Mouse (Mus musculus) bone marrow macrophage, adult 2 months (primary cell): ENCODE measurements around the gene Sltm. TPM values are rescaled to one million over a fixed set of nuclear protein-coding genes. Genes with fewer than 3 reads are reported as not detected.
"Not testable (repeated sequence)": the region's sequence is repeated elsewhere in the genome, so short reads cannot be mapped to it uniquely, and the experiment has no call there.

Experiments used
- H3K27ac ChIP-seq: 2 replicates; pipeline ENCODE4 v1.5.1; 2012; ENCODE audit warnings: low read depth, low read length; ENCODE audit not compliant: insufficient read depth
- H3K4me1 ChIP-seq: 2 replicates; pipeline ENCODE4 v1.6.1; 2012; ENCODE audit warnings: low read length; ENCODE audit not compliant: control insufficient read depth, insufficient read depth
- H3K4me3 ChIP-seq: 2 replicates; pipeline ENCODE4 v1.5.1; 2012; ENCODE audit warnings: mild to moderate bottlenecking, low read length, moderate library complexity; ENCODE audit not compliant: insufficient read depth
- CTCF ChIP-seq: IDR thresholded peaks from 2 replicates; pipeline ENCODE4 v1.5.1; 2012; ENCODE audit warnings: low read depth, mild to moderate bottlenecking, low read length, moderate library complexity
- POLR2A ChIP-seq: IDR thresholded peaks from 2 replicates; pipeline ENCODE4 v1.6.1; 2012; ENCODE audit warnings: mild to moderate bottlenecking, low read depth, low read length, borderline replicate concordance
- polyA plus RNA-seq: library from polyadenylated mRNA; stranded (reverse); fragments of >200 nt; gene quantifications from 2 replicates; pipeline ENCODE4 v1.2.4, GENCODE M21; 2012; ENCODE audit not compliant: missing spikeins, insufficient read depth, insufficient read length

Gene Sltm
- polyA plus RNA-seq, 1 experiment, result 50.8 TPM

GRCm38 (mm10) chr9:70548304-70548703, 5.8 kb downstream of the Sltm start:
- Histone ChIP-seq H3K4me3 (no peak overlapping the region), H3K27ac (no peak overlapping the region), H3K4me1 (no peaks in the 10 kb centered on the region; the same call in 1 of the 2 replicates)
- TF ChIP-seq POLR2A, result no peak
- no peak for TF ChIP-seq CTCF

- no peak for TF ChIP-seq CTCF
- no peak for TF ChIP-seq POLR2A
Measured at GRCm38 (mm10) chr9:70551524-70551923, 9.0 kb downstream of the Sltm start.

GRCm38 (mm10) chr9:70552233-70552632, 9.7 kb downstream of the Sltm start:
- H3K4me1 ChIP-seq, H3K27ac ChIP-seq, H3K4me3 ChIP-seq: not testable (repeated sequence)

More at GRCm38 (mm10) chr9:70551524-70551923, 9.0 kb downstream of the Sltm start:
- Histone ChIP-seq H3K4me3 (no peak overlapping the region), H3K4me1 (0 out of 2 replicates have a peak, but pooled peaks cover 3% of the 10 kb centered on the region), H3K27ac (no peak overlapping the region)

- no peak overlapping the region for H3K4me3 ChIP-seq
- H3K4me1 ChIP-seq, result 0 out of 2 replicates have a peak, but pooled peaks cover 3% of the 10 kb centered on the region
- H3K27ac ChIP-seq, result no peak overlapping the region
- TF ChIP-seq CTCF (no peak), POLR2A (no peak)
Measured at GRCm38 (mm10) chr9:70555431-70555830, 12.9 kb downstream of the Sltm start.

- no peak overlapping the region for H3K4me3 ChIP-seq
- H3K27ac ChIP-seq, result no peak overlapping the region
- H3K4me1 ChIP-seq, result 0 out of 2 replicates have a peak, but pooled peaks cover 3% of the 10 kb centered on the region
- TF ChIP-seq POLR2A, result no peak
- TF ChIP-seq CTCF, result no peak
Measured at GRCm38 (mm10) chr9:70556796-70557195, 14.2 kb downstream of the Sltm start.

DNA sequence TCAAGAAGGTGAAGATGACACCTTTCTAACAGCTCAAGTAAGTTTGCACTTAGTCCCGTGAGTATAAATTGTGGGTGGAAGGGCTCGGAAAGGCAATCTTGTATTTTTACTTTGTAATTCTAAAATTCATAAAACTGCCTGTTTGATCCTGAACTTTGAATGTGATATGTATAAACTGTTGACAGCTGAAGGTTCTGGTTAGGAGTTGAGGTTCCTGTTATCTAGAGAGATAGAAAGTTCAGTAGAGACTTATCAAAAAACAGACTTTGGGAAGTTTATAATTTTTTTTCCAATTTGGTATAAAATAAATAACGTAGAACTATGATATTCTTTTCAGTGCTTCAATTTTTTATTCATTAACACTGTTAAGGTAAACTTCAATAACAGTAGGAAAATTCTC, 20.3 kb downstream of the Sltm start:
- no peak overlapping the region for H3K4me3 ChIP-seq
- TF ChIP-seq POLR2A (no peak), CTCF (no peak)

GRCm38 (mm10) chr9:70567651-70568050, 25.1 kb downstream of the Sltm start:
- no peak overlapping the region for H3K4me3 ChIP-seq
- no peaks in the 10 kb centered on the region for H3K4me1 ChIP-seq
- no peak for TF ChIP-seq POLR2A
- no peak for TF ChIP-seq CTCF
- H3K27ac ChIP-seq, result no peak overlapping the region

More for the DNA sequence above, 20.3 kb downstream of the Sltm start:
- Histone ChIP-seq H3K27ac (no peak overlapping the region), H3K4me1 (no peaks in the 10 kb centered on the region)

GRCm38 (mm10) chr9:70570351-70570750, 27.8 kb downstream of the Sltm start:
- H3K4me3 ChIP-seq, result no peak overlapping the region
- H3K4me1 ChIP-seq, result no peaks in the 10 kb centered on the region
- TF ChIP-seq POLR2A, result no peak
- TF ChIP-seq CTCF, result no peak
- no peak overlapping the region for H3K27ac ChIP-seq

GRCm38 (mm10) chr9:70578123-70578522, 35.6 kb downstream of the Sltm start:
- no peaks in the 10 kb centered on the region for H3K4me1 ChIP-seq
- no peak overlapping the region for H3K27ac ChIP-seq
- no peak overlapping the region for H3K4me3 ChIP-seq
- TF ChIP-seq POLR2A (no peak), CTCF (no peak)

DNA sequence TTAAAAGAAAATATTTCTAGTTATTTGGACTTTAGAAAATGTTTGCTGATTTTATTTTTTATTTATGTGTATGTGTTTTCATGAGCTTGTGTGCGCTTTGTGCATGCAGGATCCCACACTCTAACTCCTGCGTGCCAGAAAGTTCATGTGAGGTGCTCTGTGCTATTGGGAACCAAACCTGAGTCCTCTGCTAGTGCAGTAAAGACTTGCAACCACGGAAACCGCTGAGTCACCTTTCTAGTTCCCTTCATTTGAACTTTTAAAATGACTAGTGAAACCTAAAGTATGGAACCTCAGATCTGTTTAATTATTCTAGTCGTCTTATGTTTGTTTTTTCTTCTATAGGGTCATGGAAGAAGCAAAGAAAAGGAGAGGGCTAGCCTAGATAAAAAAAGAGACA, 38.4 kb downstream of the Sltm start:
- Histone ChIP-seq H3K27ac (no peak overlapping the region), H3K4me3 (no peak overlapping the region), H3K4me1 (peaks cover 14% of the 10 kb centered on the region)
- TF ChIP-seq CTCF (no peak), POLR2A (no peak)

DNA sequence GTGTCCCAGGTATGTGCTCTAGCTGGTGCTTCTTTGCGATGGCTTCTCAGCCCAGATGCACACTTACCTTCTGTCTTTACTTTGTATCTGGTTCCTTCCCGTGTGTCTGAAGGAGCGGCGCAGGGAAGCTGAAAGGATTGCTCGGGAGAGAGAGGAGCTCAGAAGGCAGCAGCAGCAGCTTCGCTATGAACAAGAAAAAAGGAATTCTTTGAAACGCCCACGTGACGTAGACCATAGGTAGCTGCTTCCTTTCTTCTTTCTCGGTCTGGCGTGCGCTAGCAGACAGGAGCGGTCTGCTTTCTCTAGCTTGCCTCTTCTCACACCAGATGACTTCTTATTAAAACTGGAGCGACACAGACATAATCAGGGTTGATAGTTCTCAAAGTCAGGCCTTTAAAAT, 42.1 kb downstream of the Sltm start:
- Histone ChIP-seq H3K4me3 (no peak overlapping the region), H3K4me1 (peaks cover 14% of the 10 kb centered on the region), H3K27ac (peak overlapping the region; percentile 15; the same call in 1 of the 2 replicates)
- TF ChIP-seq CTCF (no peak), POLR2A (no peak)
